Mouse (Mus musculus) bone marrow, adult 2 months (tissue): Measurements from ENCODE around the gene Snip1. TPM values are rescaled to one million over a fixed set of nuclear protein-coding genes. Genes with fewer than 3 reads are reported as not detected.

Experiments
- H3K27ac ChIP-seq: fragments of 200-500 bp; 2 replicates; pipeline ENCODE4 v1.5.1; 2012; ENCODE audit warnings: low read depth, mild to moderate bottlenecking, control low read depth, inconsistent platforms, low read length; ENCODE audit not compliant: control insufficient read depth, poor library complexity, insufficient read depth
- H3K4me1 ChIP-seq: fragments of 200-500 bp; 2 replicates; pipeline ENCODE4 v1.6.1; 2011; ENCODE audit warnings: low read length; ENCODE audit not compliant: control insufficient read depth, insufficient read depth
- H3K4me3 ChIP-seq: fragments of 200-500 bp; replicated peaks from 2 replicates; pipeline ENCODE3; 2011; ENCODE audit warnings: mild to moderate bottlenecking, low read depth, low read length, control low read depth; ENCODE audit not compliant: control insufficient read depth
- CTCF ChIP-seq: fragments of 200-500 bp; IDR thresholded peaks from 2 replicates; pipeline ENCODE4 v1.5.1; 2011; ENCODE audit warnings: low read length, control low read depth; ENCODE audit not compliant: control insufficient read depth, insufficient read depth
- POLR2A ChIP-seq: fragments of 200-500 bp; IDR thresholded peaks from 2 replicates; pipeline ENCODE4 v1.6.1; 2011; ENCODE audit warnings: low read depth, mild to moderate bottlenecking, control low read depth, low read length, borderline replicate concordance; ENCODE audit not compliant: control insufficient read depth
- WGBS: fragments of 180-500 bp; shearing (Covaris S2); methylation state at CpG from one replicate; pipeline ENCODE4 v1.1.7; 2018; 5-methylcytosine and 5-hydroxymethylcytosine counted together
- polyA plus RNA-seq: library from polyadenylated mRNA; stranded (reverse); fragments of >200 nt; gene quantifications from 2 replicates; pipeline ENCODE4 v1.2.4, GENCODE M21; 2011; ENCODE audit warnings: low replicate concordance; ENCODE audit not compliant: missing spikeins, insufficient read depth, insufficient read length

The Snip1 gene
- polyA plus RNA-seq = 9.4 and 15.8 TPM in 2 replicates

DNA sequence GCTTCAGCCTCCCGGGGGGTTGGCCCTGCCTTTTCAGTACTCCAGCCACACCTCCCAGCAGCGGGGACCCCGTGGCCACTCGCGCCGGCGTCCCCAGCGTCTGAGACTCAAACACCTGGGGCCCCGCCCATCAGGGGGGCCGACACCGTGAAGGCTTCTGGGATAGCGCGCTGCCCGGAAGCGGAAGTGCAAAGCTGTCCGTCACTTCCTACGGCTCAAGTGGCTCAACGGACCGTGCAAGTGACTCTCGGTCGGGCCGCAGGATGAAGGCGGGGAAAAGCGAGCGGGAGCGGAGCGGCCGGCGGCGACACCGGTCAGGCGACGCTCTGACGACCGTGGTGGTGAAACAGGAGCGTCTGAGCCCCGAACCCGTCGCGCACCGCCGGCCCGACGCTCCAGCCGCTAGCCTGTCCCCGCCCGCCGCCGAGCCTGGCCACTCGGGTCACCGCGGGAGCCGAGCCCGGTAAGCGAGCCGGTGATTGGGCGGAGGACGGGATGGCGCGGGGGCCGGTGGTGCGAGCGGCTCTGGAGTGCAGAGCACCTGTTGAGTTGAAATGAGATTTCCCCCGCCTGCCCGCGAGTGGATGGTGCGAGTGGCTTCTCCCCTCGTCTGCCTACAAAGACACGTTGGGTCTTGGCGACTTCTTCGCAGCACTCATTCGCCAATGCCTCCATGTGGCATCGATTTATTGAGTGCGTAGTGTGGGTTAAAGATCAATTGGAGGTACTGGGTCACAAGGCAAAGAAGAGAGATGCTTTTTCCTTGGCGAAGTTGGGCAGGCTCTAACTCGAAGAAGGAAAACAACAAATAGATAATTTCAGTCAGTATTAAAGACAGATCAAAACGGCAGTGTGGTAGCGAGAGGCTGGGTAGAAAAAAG is at the start of gene Snip1:
TSS of gene Snip1 (plus strand) at position 183 of the 881 bp plus-strand sequence.
- under 1% methylated on average over 78 of the region's 78 CpGs for WGBS
- Histone ChIP-seq H3K4me1 (peaks cover 1% of the 10 kb centered on the region; the same call in 1 of the 2 replicates), H3K27ac (peak within 1 kb of the TSS; percentile 62), H3K4me3 (peak within 1 kb of the TSS; percentile 85)
- TF ChIP-seq POLR2A (peak; percentile 93), CTCF (no peak)

DNA sequence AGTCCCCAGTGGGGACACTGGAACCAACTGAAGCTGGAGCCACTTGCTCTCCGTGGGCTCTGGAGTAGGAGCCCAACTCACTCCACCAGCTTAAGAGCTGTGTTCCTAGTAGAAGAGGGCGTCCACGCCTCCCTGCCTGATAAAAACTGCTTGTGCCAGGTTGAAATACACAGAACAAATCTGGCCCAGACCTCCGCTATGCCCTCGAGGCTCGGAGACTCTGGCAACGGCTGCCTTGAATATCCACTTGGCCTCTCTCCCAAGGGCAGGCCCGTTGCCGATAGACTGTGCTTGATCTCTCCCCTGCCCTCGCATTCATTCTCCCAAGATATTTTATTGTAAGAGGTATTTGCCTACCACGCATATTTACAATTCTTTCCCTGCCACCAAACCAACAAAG is 49.0 kb upstream of the Snip1 start:
- 86% methylated on average over 11 of the region's 11 CpGs for WGBS
- H3K4me3 ChIP-seq = no peak overlapping the region
- no peak for TF ChIP-seq CTCF
- TF ChIP-seq POLR2A = no peak
- H3K27ac ChIP-seq = no peak overlapping the region
- H3K4me1 ChIP-seq = peaks cover 4% of the 10 kb centered on the region

- Histone ChIP-seq H3K4me3 (no peak overlapping the region), H3K4me1 (peaks cover 3% of the 10 kb centered on the region; the same call in 1 of the 2 replicates), H3K27ac (no peak overlapping the region)
- TF ChIP-seq POLR2A = no peak
- peak; percentile 26; the same call in 1 of the 2 replicates for TF ChIP-seq CTCF
- 35% methylated on average over 11 of the region's 11 CpGs for WGBS
Measured at GRCm38 (mm10) chr4:125020780-125021538, 45.5 kb upstream of the Snip1 start.

GRCm38 (mm10) chr4:125029891-125030614 is 36.4 kb upstream of the Snip1 start:
- under 1% methylated on average over 50 of the region's 50 CpGs for WGBS
- peak overlapping the region; percentile 16; the same call in 1 of the 2 replicates for H3K27ac ChIP-seq
- H3K4me1 ChIP-seq = peaks cover 3% of the 10 kb centered on the region
- H3K4me3 ChIP-seq = peak overlapping the region; percentile 89
- peak; percentile 64; the same call in 1 of the 2 replicates for TF ChIP-seq POLR2A
- no peak for TF ChIP-seq CTCF

DNA sequence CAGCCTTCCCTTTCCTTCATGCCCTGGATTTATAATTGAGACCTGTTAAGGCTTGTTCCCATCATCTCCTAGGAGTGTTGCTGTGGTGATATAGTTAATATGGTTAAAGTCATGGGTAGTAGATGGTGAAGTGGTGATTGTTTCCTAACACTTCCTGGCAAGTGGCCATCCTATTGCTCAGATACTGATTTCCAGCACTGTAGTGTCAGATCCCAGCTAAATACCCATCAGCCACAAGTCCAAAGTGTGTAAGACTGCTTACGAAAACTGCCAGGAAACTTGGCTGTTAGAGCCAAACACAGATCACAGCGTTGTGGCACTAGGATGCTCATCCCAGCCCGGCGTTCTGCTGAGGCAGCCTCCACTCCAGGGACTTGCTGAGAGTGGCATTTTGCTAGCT is 32.1 kb upstream of the Snip1 start:
- Histone ChIP-seq H3K4me3 (no peak overlapping the region), H3K27ac (no peak overlapping the region), H3K4me1 (peaks cover 3% of the 10 kb centered on the region)
- TF ChIP-seq POLR2A = no peak
- no peak for TF ChIP-seq CTCF
- WGBS = 85% methylated on average over 4 of the region's 4 CpGs

DNA sequence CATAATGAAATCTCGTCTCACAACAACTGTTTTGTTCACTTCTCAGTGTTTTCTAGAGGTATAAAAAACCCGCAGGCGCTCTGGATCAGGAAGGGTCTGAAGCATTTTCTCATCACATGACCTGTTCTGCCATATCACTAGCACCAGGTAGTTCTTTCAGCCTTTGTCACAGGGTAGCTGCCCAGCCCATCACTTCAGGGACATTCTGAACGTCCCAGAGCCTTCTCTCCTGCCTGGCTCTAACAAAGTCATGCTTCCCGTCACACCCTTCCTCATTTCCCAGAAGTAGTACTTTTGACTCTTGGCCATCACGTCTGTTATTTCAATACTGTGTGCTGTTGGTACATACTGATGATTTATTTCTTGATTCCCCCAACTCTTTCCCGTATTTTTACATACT is 22.0 kb upstream of the Snip1 start:
- Histone ChIP-seq H3K4me1 (no peaks in the 10 kb centered on the region), H3K27ac (no peak overlapping the region), H3K4me3 (no peak overlapping the region)
- 85% methylated on average over 7 of the region's 7 CpGs for WGBS
- TF ChIP-seq POLR2A = no peak
- TF ChIP-seq CTCF = no peak

- WGBS = 22% methylated on average over 9 of the region's 9 CpGs
- H3K27ac ChIP-seq = peak overlapping the region; percentile 74
- peak overlapping the region; percentile 7 for H3K4me3 ChIP-seq
- TF ChIP-seq CTCF = no peak
- no peak for TF ChIP-seq POLR2A
- H3K4me1 ChIP-seq = no peaks in the 10 kb centered on the region; the same call in 1 of the 2 replicates
Measured at GRCm38 (mm10) chr4:125055385-125055784, 11.1 kb upstream of the Snip1 start.
